Mouse (Mus musculus) embryonic fibroblast, embryonic 13.5 days (primary cell): ENCODE measurements around the gene Pced1b. TPM values are rescaled to one million over a fixed set of nuclear protein-coding genes. Genes with fewer than 3 reads are reported as not detected.

Experiments used
- H3K27ac ChIP-seq: 2 replicates; pipeline ENCODE4 v1.5.1; 2012; ENCODE audit warnings: low read length, control low read depth, inconsistent platforms; ENCODE audit not compliant: insufficient read depth
- H3K4me1 ChIP-seq: 2 replicates; pipeline ENCODE4 v1.6.1; 2011; ENCODE audit warnings: low read length; ENCODE audit not compliant: control insufficient read depth, insufficient read depth
- H3K4me3 ChIP-seq: 2 replicates; pipeline ENCODE4 v1.5.1; 2011; ENCODE audit warnings: mild to moderate bottlenecking, control low read depth, low read length; ENCODE audit not compliant: insufficient read depth
- CTCF ChIP-seq: IDR thresholded peaks from 2 replicates; pipeline ENCODE4 v1.5.1; 2011; ENCODE audit warnings: mild to moderate bottlenecking, control low read depth, low read length, moderate library complexity, borderline replicate concordance; ENCODE audit not compliant: insufficient read depth
- POLR2A ChIP-seq: IDR thresholded peaks from 2 replicates; pipeline ENCODE4 v1.6.1; 2011; ENCODE audit warnings: low read depth, mild to moderate bottlenecking, control low read depth, low read length, moderate library complexity
- polyA plus RNA-seq: library from polyadenylated mRNA; stranded (reverse); fragments of >200 nt; gene quantifications from 2 replicates; pipeline ENCODE4 v1.2.4, GENCODE M21; 2011; ENCODE audit warnings: low read depth; ENCODE audit not compliant: missing spikeins, insufficient read length

Gene Pced1b
- polyA plus RNA-seq, 1 experiment = 4.9 TPM

- no peak overlapping the region for H3K4me3 ChIP-seq
- H3K27ac ChIP-seq = no peak overlapping the region
- TF ChIP-seq POLR2A = no peak
- TF ChIP-seq CTCF = no peak
- no peaks in the 10 kb centered on the region for H3K4me1 ChIP-seq
Measured at GRCm38 (mm10) chr15:97422212-97422944, 175.5 kb downstream of the Pced1b start.

- no peak overlapping the region for H3K27ac ChIP-seq
- H3K4me3 ChIP-seq = no peak overlapping the region
- TF ChIP-seq POLR2A (no peak), CTCF (no peak)
- H3K4me1 ChIP-seq = no peaks in the 10 kb centered on the region
Measured at GRCm38 (mm10) chr15:97424375-97424774, 177.5 kb downstream of the Pced1b start.

DNA sequence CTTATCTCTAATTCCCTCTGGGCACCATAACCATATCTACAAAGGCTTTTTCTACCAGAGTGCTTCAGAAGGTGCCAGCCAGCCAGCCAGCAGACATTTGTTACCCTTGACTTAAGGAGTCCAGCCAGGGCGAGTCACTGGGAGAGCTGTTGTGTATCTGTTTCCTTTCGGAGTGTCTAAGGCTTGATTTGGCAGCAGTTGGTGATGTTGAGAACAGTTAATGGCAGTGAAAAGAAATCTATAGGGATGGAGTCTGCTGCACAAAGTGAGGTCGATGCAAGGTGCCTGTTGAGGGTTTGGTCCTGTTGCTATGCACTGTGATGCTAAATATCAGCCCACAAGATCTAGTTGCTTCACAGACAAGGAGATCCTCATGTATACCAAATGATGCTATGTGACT, 178.1 kb downstream of the Pced1b start:
- no peaks in the 10 kb centered on the region for H3K4me1 ChIP-seq
- TF ChIP-seq POLR2A (no peak), CTCF (no peak)
- no peak overlapping the region for H3K27ac ChIP-seq
- no peak overlapping the region for H3K4me3 ChIP-seq

GRCm38 (mm10) chr15:97429201-97429900, 182.4 kb downstream of the Pced1b start:
- Histone ChIP-seq H3K4me3 (no peak overlapping the region), H3K4me1 (no peaks in the 10 kb centered on the region), H3K27ac (no peak overlapping the region)
- no peak for TF ChIP-seq POLR2A
- no peak for TF ChIP-seq CTCF

DNA sequence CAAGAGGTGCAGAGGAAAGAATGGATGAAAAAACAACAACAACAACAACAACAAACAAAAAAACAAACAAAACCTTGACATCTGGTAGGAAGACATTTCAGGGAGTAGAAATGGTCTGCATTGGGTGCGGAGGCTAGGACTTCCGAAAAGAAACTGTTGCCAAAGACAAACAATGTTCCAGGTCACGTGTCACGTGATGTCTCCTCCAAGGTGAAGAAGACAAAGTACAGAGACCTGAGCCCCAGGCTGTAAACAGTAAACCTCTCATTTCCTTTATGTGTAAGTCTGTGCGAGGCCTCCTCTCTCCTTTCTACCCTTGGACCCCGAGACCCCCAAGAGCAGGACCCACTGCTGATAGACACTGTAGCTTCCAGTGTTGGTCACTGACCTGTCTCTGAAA, 184.6 kb downstream of the Pced1b start:
- Histone ChIP-seq H3K4me3 (no peak overlapping the region), H3K4me1 (no peaks in the 10 kb centered on the region), H3K27ac (no peak overlapping the region)
- TF ChIP-seq CTCF (no peak), POLR2A (no peak)

DNA sequence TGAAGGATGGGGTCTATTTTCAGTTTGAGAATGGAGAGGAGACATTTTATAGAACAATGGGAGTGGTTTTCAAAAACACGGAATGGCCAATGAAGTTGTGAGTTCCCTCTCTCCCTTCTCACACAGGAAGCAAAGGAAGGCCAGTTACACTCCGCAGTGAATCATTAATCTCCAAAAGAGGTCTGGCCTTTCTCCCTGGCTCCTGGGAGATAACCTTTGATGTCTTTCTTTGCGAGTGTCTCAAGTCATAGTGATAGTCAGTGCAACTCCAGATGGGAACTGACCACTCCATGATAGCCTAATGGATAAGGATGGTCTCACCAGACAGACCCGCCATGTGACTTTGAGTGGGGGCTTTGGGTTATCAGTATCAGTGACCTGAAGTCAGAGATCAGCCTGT, 185.3 kb downstream of the Pced1b start:
- Histone ChIP-seq H3K27ac (no peak overlapping the region), H3K4me1 (no peaks in the 10 kb centered on the region), H3K4me3 (no peak overlapping the region)
- TF ChIP-seq POLR2A = no peak
- no peak for TF ChIP-seq CTCF

Other genes with a start within 250 kb of the Pced1b start
- 71.6 and 93.6 TPM in 2 replicates for gene Slc38a4, start 191.2 kb upstream of the Pced1b start, polyA plus RNA-seq
- gene Amigo2, start 180 bp downstream of the Pced1b start, polyA plus RNA-seq = 1.4 and 2.7 TPM in 2 replicates